Mouse (Mus musculus) hindbrain, embryonic 13.5 days (tissue): Measurements from ENCODE around the gene Spatc1l. TPM values are rescaled to one million over a fixed set of nuclear protein-coding genes. Genes with fewer than 3 reads are reported as not detected.
A peak's percentile ranks its signal among the peaks of the same experiment; 100 is the strongest.

Experiments
- ATAC-seq: fragments of 200-750 bp; cut with Nextera tagmentation; 2 replicates; pipeline ENCODE4 v1.8.0; 2017; ENCODE audit warnings: moderate TSS enrichment; ENCODE audit not compliant: low FRiP score
- H3K27ac ChIP-seq: fragments of 300-500 bp; sonication (generic); 2 replicates; pipeline ENCODE4 v1.5.1; 2015; ENCODE audit warnings: inconsistent platforms, mild to moderate bottlenecking, moderate library complexity
- H3K27me3 ChIP-seq: fragments of 300-500 bp; sonication (generic); 2 replicates; pipeline ENCODE4 v1.6.1; 2015; ENCODE audit warnings: mild to moderate bottlenecking, inconsistent platforms
- H3K36me3 ChIP-seq: fragments of 300-500 bp; sonication (generic); 2 replicates; pipeline ENCODE4 v1.6.1; 2015; ENCODE audit warnings: mild to moderate bottlenecking, inconsistent platforms
- H3K4me1 ChIP-seq: fragments of 300-500 bp; sonication (generic); replicated peaks from 2 replicates; pipeline ENCODE4 v1.6.1; 2015; ENCODE audit warnings: inconsistent platforms
- H3K4me2 ChIP-seq: fragments of 300-500 bp; sonication (generic); 2 replicates; pipeline ENCODE4 v1.6.1; 2015; ENCODE audit warnings: inconsistent platforms, mild to moderate bottlenecking, moderate library complexity
- H3K4me3 ChIP-seq: fragments of 300-500 bp; sonication (generic); 2 replicates; pipeline ENCODE4 v1.5.1; 2015; ENCODE audit warnings: mild to moderate bottlenecking, inconsistent platforms
- H3K9ac ChIP-seq: fragments of 300-500 bp; sonication (generic); 2 replicates; pipeline ENCODE4 v1.6.1; 2015; ENCODE audit warnings: mild to moderate bottlenecking, inconsistent platforms
- H3K9me3 ChIP-seq: fragments of 300-500 bp; sonication (generic); 2 replicates; pipeline ENCODE4 v1.6.1; 2016; ENCODE audit warnings: inconsistent platforms
- WGBS: fragments of 180-500 bp; shearing (Covaris S2); methylation state at CpG from one replicate; pipeline ENCODE4 v1.1.7; 2015; 5-methylcytosine and 5-hydroxymethylcytosine counted together
- polyA plus RNA-seq: library from polyadenylated mRNA; unstranded; fragments of >200 nt; fragmentation: Nextera tagmentation; extraction: Ambion mirVana; gene quantifications from 2 replicates; pipeline ENCODE4 v1.2.1, GENCODE M21; 2015

Gene Spatc1l
- polyA plus RNA-seq, 1 experiment from 2014 or later = not detected

GRCm38 (mm10) chr10:76551556-76551955, 10.5 kb upstream of the Spatc1l start:
- Histone ChIP-seq H3K4me1 (no peaks in the 10 kb centered on the region), H3K27ac (no peak overlapping the region), H3K36me3 (peaks cover 92% of the 10 kb centered on the region), H3K9ac (no peak overlapping the region), H3K4me3 (no peak overlapping the region), H3K4me2 (no peak overlapping the region), H3K27me3 (no peaks in the 10 kb centered on the region), H3K9me3 (no peaks in the 10 kb centered on the region)
- no peak for ATAC-seq
- 73% methylated on average over 3 of the region's 3 CpGs for WGBS

DNA sequence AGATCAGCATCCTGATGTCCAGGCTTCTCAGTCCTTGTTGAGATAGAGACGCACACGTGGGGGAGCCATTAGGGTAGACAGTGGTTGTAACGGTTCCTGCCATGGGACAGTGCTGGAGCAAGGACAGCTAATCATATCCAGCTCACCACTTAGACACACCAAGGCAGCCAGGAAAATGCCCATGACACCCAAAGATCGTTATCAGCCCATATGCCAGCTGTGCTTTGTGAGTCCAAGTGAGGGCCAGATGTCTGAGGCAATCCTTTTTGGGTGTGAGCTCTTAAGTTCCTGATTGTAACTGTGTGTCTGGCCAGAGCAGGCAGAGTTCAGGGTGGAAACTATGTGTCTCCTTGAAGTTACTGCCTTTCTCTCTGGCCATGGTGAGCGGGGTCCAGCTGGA, 8.0 kb upstream of the Spatc1l start:
- no peaks in the 10 kb centered on the region for H3K4me1 ChIP-seq
- peaks cover 76% of the 10 kb centered on the region for H3K36me3 ChIP-seq
- no peak overlapping the region for H3K27ac ChIP-seq
- H3K27me3 ChIP-seq = no peaks in the 10 kb centered on the region
- no peaks in the 10 kb centered on the region for H3K9me3 ChIP-seq
- WGBS = 92% methylated on average over 5 of the region's 5 CpGs
- H3K9ac ChIP-seq = no peak overlapping the region
- ATAC-seq = no peak
- no peak overlapping the region for H3K4me3 ChIP-seq
- H3K4me2 ChIP-seq = no peak overlapping the region

GRCm38 (mm10) chr10:76569996-76570685, 8.1 kb downstream of the Spatc1l start:
- Histone ChIP-seq H3K4me2 (no peak overlapping the region), H3K4me3 (no peak overlapping the region), H3K27me3 (no peaks in the 10 kb centered on the region), H3K9me3 (no peaks in the 10 kb centered on the region), H3K4me1 (no peaks in the 10 kb centered on the region), H3K36me3 (no peaks in the 10 kb centered on the region), H3K9ac (no peak overlapping the region), H3K27ac (no peak overlapping the region)
- ATAC-seq = no peak
- 96% methylated on average over 22 of the region's 22 CpGs for WGBS

GRCm38 (mm10) chr10:76571070-76571469, 9.0 kb downstream of the Spatc1l start:
- no peak overlapping the region for H3K4me2 ChIP-seq
- no peak overlapping the region for H3K9ac ChIP-seq

DNA sequence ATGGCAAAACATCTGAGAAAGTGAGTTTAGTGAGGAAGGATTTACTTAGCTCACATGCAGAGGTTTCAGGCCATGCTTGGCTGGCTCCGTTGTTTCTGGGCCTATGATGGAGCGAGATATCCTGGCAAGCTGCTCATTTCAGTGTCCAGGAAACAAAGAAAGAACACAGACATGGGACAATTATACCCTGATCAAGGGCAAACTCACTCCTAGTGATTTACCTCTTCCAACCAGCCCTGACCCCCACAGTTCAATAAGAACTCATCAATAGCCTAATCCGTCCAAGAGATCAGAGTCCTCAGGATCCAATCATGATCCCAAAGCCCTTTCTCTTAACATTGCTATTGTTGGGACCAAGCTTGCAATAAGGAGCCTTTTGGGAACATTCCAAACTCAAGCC, 10.1 kb downstream of the Spatc1l start:
- no peak overlapping the region for H3K4me3 ChIP-seq
- ATAC-seq = no peak
- WGBS = 68% methylated on average over 3 of the region's 3 CpGs
- H3K4me2 ChIP-seq = no peak overlapping the region
- no peaks in the 10 kb centered on the region for H3K36me3 ChIP-seq
- H3K9me3 ChIP-seq = no peaks in the 10 kb centered on the region
- H3K9ac ChIP-seq = no peak overlapping the region
- H3K27me3 ChIP-seq = no peaks in the 10 kb centered on the region
- H3K27ac ChIP-seq = no peak overlapping the region
- no peaks in the 10 kb centered on the region for H3K4me1 ChIP-seq

More at GRCm38 (mm10) chr10:76571070-76571469, 9.0 kb downstream of the Spatc1l start:
- Histone ChIP-seq H3K27ac (no peak overlapping the region), H3K4me1 (no peaks in the 10 kb centered on the region), H3K9me3 (no peaks in the 10 kb centered on the region), H3K27me3 (no peaks in the 10 kb centered on the region), H3K4me3 (no peak overlapping the region), H3K36me3 (no peaks in the 10 kb centered on the region)
- no peak for ATAC-seq
- WGBS = 83% methylated on average over 2 of the region's 2 CpGs

GRCm38 (mm10) chr10:76575374-76575773, 13.3 kb downstream of the Spatc1l start, which contains the start of gene Ftcd:
Ftcd (plus strand) TSS chr10:76575648.
- no peaks in the 10 kb centered on the region for H3K27me3 ChIP-seq
- no peak within 1 kb of the TSS for H3K27ac ChIP-seq
- no peak for ATAC-seq
- no peaks in the 10 kb centered on the region for H3K9me3 ChIP-seq
- 72% methylated on average over 3 of the region's 3 CpGs for WGBS
- H3K4me3 ChIP-seq = no peak within 1 kb of the TSS
- no peak within 1 kb of the TSS for H3K4me2 ChIP-seq
- no peaks in the 10 kb centered on the region for H3K4me1 ChIP-seq
- H3K9ac ChIP-seq = no peak within 1 kb of the TSS
- H3K36me3 ChIP-seq = no peaks in the 10 kb centered on the region

DNA sequence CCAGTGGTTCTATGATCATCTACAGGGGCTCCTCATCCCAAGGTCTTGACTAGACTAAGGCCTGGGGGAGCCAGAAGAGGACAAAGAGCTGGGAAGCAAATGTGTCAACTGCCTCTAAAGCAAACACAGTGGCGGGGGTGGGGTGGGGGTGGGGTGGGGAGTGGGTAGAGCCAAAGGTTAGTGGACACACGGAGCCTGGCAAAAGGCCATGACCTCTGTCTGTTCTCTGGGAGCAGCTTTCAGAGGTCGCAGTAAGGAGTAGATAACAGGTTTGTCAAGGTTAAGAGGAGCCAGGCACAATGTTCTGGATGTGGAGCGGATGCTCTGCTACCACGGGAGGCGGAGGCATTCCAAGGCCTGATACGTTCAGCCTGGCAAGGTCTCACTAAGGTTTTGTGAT, 14.8 kb downstream of the Spatc1l start:
- ATAC-seq = no peak
- WGBS = 76% methylated on average over 7 of the region's 7 CpGs

DNA sequence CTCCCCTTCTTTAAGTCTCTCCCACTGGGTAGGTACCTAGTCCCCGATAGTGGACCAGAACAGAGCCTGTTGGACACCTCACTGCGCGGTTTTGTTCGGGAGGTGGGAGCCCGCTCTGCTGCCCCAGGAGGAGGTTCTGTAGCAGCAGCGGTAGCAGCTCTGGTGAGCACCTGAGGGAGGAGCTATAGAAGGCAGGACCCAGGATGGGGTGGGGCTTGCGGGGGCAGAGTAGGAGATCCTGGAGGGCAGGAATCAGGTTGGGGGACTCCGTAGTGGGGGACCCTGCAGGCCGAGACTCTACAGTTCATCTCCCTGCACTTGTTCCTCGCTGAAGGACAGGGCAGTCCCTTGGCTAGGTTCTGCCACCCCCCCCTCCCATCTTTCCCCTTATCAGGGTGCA, 22.1 kb downstream of the Spatc1l start:
- no peak for ATAC-seq
- H3K27ac ChIP-seq = no peak overlapping the region
- H3K4me2 ChIP-seq = peak overlapping the region; percentile 33
- no peak overlapping the region for H3K9ac ChIP-seq
- no peaks in the 10 kb centered on the region for H3K36me3 ChIP-seq
- H3K27me3 ChIP-seq = peaks cover 13% of the 10 kb centered on the region
- no peaks in the 10 kb centered on the region for H3K9me3 ChIP-seq
- H3K4me1 ChIP-seq = no peaks in the 10 kb centered on the region; the same call in 1 of the 2 replicates
- 14% methylated on average over 10 of the region's 10 CpGs for WGBS
- H3K4me3 ChIP-seq = no peak overlapping the region

More for the DNA sequence above, 14.8 kb downstream of the Spatc1l start:
- H3K4me3 ChIP-seq = no peak overlapping the region
- H3K27ac ChIP-seq = no peak overlapping the region
- no peaks in the 10 kb centered on the region for H3K27me3 ChIP-seq
- no peaks in the 10 kb centered on the region for H3K4me1 ChIP-seq
- no peaks in the 10 kb centered on the region for H3K9me3 ChIP-seq
- no peaks in the 10 kb centered on the region for H3K36me3 ChIP-seq
- H3K9ac ChIP-seq = no peak overlapping the region
- no peak overlapping the region for H3K4me2 ChIP-seq

DNA sequence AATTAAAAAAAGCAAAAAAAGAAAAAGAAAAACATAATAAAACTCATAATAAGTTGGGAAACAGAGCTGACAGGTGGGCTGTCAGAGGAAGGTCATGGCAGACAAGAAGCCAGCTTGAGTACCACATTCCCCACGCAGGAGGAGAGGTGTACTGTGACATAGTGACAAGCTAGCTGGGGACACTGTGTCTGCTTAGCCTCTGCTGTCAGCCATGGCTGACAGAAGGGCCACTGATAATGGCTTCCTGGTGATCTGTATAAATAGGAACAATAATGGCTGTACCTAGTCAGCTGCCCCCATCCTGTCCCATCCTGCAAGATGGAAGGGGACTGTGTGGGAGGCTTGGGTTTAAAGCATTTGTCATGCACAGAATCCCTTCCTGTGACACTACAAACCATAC, 24.1 kb downstream of the Spatc1l start:
- WGBS = 53% methylated on average over 1 of the region's 1 CpGs

DNA sequence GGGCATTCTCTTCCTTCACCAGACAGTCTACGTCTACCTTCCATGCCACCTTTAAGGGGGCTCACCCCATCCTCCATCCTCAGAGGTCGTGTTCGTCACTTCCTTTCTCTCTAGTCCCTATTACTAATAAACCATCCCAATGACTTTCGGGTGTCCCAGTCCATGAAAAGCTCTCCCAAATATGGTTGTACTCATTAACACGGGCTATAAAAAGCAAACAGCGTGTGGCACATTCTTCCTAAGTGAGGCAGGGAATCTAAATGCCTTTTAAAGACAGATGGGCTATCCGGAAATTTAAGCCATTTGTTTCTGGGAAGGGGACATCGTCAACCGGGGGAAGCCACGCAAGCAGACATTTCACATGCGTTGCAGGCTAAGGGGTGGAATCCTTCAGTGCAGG, 28.1 kb downstream of the Spatc1l start:
- H3K36me3 ChIP-seq = no peaks in the 10 kb centered on the region
- no peaks in the 10 kb centered on the region for H3K9me3 ChIP-seq
- ATAC-seq = no peak
- no peak overlapping the region for H3K4me3 ChIP-seq
- no peak overlapping the region for H3K4me2 ChIP-seq
- H3K27ac ChIP-seq = no peak overlapping the region
- H3K4me1 ChIP-seq = no peaks in the 10 kb centered on the region
- no peaks in the 10 kb centered on the region for H3K27me3 ChIP-seq
- no peak overlapping the region for H3K9ac ChIP-seq
- WGBS = 83% methylated on average over 11 of the region's 11 CpGs

More for the DNA sequence above, 24.1 kb downstream of the Spatc1l start:
- Histone ChIP-seq H3K27me3 (peaks cover 13% of the 10 kb centered on the region), H3K4me3 (no peak overlapping the region), H3K36me3 (no peaks in the 10 kb centered on the region), H3K4me1 (no peaks in the 10 kb centered on the region; the same call in 1 of the 2 replicates), H3K4me2 (no peak overlapping the region), H3K9ac (no peak overlapping the region), H3K9me3 (no peaks in the 10 kb centered on the region), H3K27ac (no peak overlapping the region)
- ATAC-seq = no peak

DNA sequence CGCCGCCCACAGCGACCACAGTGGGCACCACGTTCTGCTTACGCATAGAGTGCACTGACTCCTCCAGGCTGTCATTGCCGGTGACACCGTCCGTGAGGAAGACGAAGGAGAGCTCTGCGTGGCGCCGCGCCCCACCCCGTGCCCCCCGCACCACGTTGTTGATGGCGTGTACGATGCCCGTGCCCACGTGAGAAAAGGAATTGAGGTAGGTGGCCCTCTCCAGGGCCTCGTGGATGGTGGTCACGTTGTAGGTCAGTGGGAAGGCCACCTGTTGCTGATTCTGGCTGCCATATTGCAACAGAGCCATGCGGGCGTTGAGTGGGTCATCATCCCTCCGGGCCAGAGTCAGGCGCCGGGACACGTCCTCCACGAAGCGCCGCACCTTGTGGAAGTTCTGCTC, 34.3 kb downstream of the Spatc1l start:
- H3K36me3 ChIP-seq = no peaks in the 10 kb centered on the region
- 93% methylated on average over 31 of the region's 31 CpGs for WGBS
- no peak for ATAC-seq
- no peaks in the 10 kb centered on the region for H3K4me1 ChIP-seq
- H3K4me2 ChIP-seq = no peak overlapping the region
- H3K9me3 ChIP-seq = no peaks in the 10 kb centered on the region
- no peak overlapping the region for H3K9ac ChIP-seq
- H3K27ac ChIP-seq = no peak overlapping the region
- H3K27me3 ChIP-seq = no peaks in the 10 kb centered on the region
- no peak overlapping the region for H3K4me3 ChIP-seq

DNA sequence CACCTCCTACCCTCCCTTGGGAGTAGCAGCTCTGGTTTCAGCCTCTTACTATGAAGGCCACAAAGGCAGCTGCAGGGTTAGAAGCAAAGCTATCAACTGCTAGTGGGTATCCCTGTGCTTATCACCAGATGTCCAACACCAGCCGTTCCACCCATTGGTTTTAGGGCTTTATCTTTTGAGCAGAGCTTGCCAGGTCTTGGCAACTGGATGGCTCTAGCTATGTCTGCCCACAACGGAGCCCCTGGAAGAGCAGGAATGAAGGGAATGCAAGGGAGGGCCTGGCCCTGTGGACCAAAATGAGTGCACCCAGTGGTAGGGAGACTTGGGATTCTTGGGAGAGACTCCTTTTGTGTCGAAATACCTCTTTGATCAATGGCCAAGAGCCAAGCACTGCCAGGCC, 40.6 kb downstream of the Spatc1l start:
- Histone ChIP-seq H3K4me3 (no peak overlapping the region), H3K9me3 (no peaks in the 10 kb centered on the region), H3K4me1 (no peaks in the 10 kb centered on the region), H3K36me3 (no peaks in the 10 kb centered on the region), H3K27ac (no peak overlapping the region), H3K27me3 (no peaks in the 10 kb centered on the region), H3K9ac (no peak overlapping the region), H3K4me2 (no peak overlapping the region)
- no peak for ATAC-seq
- WGBS = 94% methylated on average over 3 of the region's 3 CpGs

DNA sequence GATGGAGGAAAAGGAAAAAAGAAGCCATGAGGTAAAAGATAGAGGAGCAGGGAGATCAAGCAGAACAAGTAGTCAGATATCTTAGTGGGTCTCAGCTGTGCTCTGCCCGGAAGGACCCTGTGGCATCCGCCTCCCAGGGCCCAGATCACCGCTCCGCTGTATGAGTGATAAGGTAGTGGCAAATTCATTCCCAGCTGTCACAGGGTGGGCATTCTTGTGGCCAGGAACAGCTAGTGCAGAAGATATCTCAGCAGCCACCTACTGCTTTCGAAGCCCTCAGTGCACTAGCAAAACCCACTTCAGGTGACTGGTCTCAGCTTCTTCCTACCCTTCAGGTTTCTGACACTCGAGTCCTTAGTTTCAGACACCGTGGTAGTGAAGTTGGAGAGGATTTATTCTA, 50.4 kb downstream of the Spatc1l start:
- Histone ChIP-seq H3K9ac (no peak overlapping the region), H3K36me3 (no peaks in the 10 kb centered on the region), H3K4me1 (no peaks in the 10 kb centered on the region), H3K4me2 (no peak overlapping the region), H3K9me3 (no peaks in the 10 kb centered on the region), H3K27ac (no peak overlapping the region), H3K4me3 (no peak overlapping the region), H3K27me3 (no peaks in the 10 kb centered on the region)
- WGBS = 92% methylated on average over 7 of the region's 7 CpGs
- no peak for ATAC-seq
